Mouse (Mus musculus): ENCODE measurements at regions not wholly inside any gene's neighbourhood (a gene's known extent, or its start where the extent isn't known, plus 50 kb on each side); places are given as distances from the start of the nearest gene placed in this dataset.

DNA sequence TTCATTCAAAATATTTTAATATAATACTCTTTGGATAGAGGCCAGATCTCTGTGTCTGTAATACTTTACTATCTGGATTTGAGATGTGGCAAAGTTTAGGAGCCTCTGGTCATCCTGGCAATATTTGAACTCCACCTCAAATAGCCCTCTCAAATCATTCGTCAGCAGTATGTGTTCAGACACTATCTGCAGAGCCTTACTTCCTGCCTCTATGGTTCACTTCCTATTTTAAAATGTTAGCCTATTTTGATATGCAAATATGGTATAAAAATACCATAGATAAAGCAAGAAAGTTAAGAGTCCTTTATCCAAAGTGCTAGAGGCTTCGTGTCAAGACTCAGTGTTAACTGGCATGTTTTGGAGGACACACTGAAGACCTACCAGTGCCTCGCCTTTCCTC is 334.6 kb downstream of the Sv2b start:
- TF ChIP-seq GATA1 (IDR thresholded peaks at IDR 0.05; ENCODE audit: borderline replicate concordance, low read length) (no peak), FLI1 (IDR thresholded peaks at IDR 0.05; ENCODE audit: low read length) (no peak)

Measured in megakaryocyte, embryonic 14.5 days (primary cell).